Mouse (Mus musculus): Measurements from ENCODE around the gene Sulf2.

The Sulf2 gene

GRCm38 (mm10) chr2:166150584-166150983, 4.9 kb downstream of the Sulf2 start:
- no peak for DNase-seq (ENCODE audit: extremely low read depth, low read depth, low spot score)

GRCm38 (mm10) chr2:166149482-166149881, 6.0 kb downstream of the Sulf2 start:
- DNase-seq (ENCODE audit: extremely low read depth, low read depth, low spot score): no peak

DNA sequence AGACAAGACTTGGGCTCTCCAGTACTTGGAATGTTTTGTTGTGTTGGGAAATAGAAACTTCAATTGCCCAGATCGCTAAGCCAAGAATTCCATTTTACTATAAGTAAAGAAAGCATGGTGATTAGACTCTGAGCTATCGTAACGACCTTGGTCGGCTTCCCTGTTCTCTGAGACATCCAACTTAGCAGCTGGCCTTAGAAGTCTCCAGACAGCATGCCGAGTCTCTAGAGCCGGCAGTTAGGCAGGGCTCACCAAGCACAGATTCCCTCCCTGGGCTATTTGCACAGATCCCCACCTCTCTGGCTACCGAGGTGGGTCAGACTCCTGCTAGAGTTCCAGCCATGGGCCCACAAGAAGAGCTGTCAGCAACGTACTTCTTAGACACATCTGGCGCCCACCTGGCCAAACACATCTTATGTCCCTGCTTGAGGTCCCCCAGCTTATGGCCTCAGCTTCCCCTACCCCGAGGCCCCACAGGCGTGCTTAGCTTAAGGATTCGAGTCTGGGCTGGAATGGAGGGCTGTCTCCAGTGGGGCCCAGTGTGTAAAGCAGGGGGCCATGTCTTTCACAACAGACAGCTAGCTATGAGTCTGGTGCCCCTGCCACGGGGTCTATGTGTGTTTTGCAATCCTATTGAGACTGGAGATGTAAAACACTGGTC, 6.7 kb downstream of the Sulf2 start:
- no peak for DNase-seq (ENCODE audit: extremely low read depth, low read depth, low spot score)

- no peak for DNase-seq (ENCODE audit: extremely low read depth, low read depth, low spot score)
Observed at GRCm38 (mm10) chr2:166147930-166148651, 7.4 kb downstream of the Sulf2 start.

GRCm38 (mm10) chr2:166146446-166146845, 9.0 kb downstream of the Sulf2 start:
- no peak for DNase-seq (ENCODE audit: extremely low read depth, low read depth, low spot score)

GRCm38 (mm10) chr2:166145031-166145430, 10.4 kb downstream of the Sulf2 start:
- no peak for DNase-seq (ENCODE audit: extremely low read depth, low read depth, low spot score)

DNA sequence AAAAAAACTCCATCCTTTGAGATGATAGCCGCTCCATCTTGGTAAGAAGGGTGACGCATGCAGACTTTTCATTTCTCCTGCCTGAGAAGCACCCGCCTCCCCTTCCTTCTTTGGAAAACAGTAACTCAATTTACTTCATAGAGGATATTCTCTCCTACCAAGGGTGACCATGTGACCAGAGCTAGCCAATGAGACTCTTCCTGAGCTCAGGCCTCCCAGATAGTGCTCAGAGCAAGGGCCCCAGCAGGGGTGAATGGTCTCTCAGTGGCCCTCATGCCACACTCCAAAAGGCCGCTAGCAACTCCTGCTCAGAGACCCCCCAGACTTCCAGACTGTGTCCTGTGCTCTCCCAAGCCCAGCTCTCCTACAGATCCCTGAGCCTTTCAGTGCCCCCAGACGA, 11.6 kb downstream of the Sulf2 start:
- no peak for DNase-seq (ENCODE audit: extremely low read depth, low read depth, low spot score)

- no peak for DNase-seq (ENCODE audit: extremely low read depth, low read depth, low spot score)
Observed at GRCm38 (mm10) chr2:166142561-166143112, 12.8 kb downstream of the Sulf2 start.

GRCm38 (mm10) chr2:166141910-166142309, 13.6 kb downstream of the Sulf2 start:
- no peak for DNase-seq (ENCODE audit: extremely low read depth, low read depth, low spot score)

GRCm38 (mm10) chr2:166141039-166141438, 14.4 kb downstream of the Sulf2 start:
- DNase-seq (ENCODE audit: extremely low read depth, low read depth, low spot score): no peak

DNA sequence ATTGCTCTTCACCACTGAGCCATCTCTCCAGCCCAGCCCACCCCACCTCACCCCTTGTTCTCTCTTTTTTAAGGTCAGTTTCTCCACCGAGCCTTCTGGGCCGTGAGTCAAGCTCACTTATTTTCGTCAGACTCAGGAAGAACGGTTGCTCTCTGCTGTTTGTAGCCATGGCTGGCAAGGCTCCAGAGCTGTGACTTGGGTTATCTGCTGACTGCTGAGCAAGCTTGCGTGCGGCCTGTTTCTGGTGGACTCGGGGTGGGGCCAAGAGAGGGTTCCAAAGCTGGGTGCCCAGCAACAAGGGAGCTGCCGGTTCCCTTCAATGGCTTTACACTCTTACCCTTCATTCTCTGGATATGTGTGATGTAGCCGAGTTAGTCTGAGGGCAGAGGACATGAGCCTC, 15.0 kb downstream of the Sulf2 start:
- DNase-seq (ENCODE audit: extremely low read depth, low read depth, low spot score): no peak

DNA sequence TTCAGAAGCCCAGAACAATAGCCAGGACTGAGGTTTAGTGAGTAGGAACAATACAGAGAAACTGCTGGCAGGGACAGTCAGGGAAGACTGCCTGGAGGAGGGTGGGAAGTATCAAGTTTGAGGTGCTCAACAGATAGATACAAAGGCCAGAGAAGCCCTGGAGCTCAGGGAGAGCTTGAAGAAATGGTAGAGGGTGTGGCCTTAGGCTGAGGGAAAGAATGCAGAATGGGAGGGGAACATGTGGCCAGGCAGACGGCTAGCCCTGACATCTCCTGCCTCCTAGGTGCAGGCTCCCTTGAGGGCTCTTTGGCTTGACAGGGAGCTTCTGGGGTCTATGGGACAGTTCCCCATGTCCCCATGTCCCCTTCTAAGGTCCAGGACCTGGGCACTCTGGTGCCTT, 17.2 kb downstream of the Sulf2 start:
- DNase-seq (ENCODE audit: extremely low read depth, low read depth, low spot score): no peak

GRCm38 (mm10) chr2:166137467-166137866, 18.0 kb downstream of the Sulf2 start:
- no peak for DNase-seq (ENCODE audit: extremely low read depth, low read depth, low spot score)

DNA sequence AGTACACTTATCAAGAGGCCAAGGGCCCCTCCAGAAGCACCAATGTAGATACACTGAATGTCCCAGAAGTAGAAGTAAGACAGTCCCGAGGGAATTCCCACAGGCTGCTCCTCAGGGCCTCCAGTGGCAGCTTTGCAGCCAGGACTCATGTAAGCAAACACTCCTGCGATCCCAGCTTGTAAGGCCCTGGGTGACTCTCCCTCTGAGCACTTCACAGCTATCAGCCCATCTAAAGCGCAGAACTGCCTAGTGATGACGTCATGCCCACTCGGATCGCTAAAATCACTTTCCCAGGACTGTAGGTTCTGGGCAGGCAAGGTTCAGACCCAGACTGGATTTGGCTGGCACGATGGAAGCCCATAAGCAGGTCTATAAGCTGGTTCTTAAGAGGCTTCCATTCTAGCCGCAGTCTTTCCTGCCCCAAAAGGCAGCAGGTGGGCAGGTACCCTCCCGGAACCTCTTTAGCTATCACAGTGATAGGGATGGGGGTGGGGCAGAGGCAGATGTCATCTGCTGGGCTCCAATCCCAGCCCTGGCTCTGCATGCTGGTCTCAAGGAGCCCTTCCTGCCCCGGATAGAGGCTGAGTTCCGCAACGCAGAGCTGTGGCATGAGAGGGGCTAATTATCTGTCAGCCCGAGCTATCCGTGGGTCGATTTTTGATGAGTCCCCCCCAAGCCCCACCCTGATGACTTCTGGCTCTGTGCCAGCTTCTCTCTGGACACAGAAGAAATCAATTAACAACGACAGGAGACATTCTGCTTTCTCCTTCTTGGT, 19.6 kb downstream of the Sulf2 start:
- no peak for DNase-seq (ENCODE audit: extremely low read depth, low read depth, low spot score)

DNA sequence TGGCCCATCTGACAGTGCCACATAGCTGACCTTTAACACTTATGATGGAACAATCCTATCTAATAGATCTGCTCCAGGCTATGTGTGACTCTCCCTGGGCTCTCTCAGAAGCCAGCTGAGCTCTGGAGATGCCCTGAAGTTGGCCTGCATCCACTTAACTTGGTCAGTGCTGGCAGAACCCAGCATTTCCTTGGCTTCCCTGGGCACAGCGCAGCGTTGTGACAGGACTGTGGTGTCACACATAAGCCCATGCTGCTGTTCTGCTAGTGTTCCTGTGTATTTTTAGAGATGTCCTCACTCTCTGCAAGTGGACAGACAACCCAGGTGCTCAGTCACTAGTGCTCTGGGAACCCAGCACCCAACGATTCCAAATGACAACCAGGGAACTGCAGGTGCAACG, 26.7 kb downstream of the Sulf2 start:
- no peak for DNase-seq (ENCODE audit: extremely low read depth, low read depth, low spot score)

DNA sequence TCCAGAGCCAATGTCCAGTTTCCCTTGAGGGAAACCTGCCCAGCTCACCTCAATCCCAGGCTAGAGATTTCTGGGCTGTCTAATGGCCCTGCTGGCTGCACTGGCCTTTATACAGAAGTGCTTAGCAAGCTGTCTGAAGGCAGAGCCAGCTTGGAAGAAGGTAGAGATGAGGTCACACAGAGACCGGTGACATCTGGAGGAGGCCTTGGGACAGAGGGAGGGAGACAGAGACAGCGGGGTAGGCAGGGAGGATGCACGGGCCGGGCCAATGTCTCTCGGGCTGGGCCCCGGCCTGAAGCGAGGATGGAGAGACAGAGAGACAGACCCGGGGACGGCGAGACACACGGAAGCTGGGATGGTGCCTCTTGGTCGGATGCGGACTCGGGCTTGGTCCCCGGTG, 27.4 kb downstream of the Sulf2 start:
- no peak for DNase-seq (ENCODE audit: extremely low read depth, low read depth, low spot score)

DNA sequence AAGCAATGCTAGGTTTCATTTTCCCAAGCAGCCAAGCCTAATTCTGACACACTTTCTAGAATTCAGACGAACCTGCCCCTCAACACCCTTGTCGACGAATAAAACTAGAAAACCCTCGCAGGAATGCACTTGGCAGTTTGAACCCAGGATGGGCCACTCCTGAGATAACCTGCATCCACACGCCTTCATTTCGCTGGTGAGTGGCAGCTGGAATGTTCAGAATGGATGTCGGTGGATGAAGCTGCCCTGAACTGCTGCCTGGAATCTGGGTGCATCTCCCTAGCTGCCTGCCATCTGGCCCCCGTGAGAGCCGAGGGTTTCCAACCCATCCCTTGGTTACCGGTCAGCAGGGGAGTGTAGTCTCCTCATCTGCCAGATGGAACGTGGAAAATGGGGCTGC, 29.1 kb downstream of the Sulf2 start:
- DNase-seq (ENCODE audit: extremely low read depth, low read depth, low spot score): no peak

DNA sequence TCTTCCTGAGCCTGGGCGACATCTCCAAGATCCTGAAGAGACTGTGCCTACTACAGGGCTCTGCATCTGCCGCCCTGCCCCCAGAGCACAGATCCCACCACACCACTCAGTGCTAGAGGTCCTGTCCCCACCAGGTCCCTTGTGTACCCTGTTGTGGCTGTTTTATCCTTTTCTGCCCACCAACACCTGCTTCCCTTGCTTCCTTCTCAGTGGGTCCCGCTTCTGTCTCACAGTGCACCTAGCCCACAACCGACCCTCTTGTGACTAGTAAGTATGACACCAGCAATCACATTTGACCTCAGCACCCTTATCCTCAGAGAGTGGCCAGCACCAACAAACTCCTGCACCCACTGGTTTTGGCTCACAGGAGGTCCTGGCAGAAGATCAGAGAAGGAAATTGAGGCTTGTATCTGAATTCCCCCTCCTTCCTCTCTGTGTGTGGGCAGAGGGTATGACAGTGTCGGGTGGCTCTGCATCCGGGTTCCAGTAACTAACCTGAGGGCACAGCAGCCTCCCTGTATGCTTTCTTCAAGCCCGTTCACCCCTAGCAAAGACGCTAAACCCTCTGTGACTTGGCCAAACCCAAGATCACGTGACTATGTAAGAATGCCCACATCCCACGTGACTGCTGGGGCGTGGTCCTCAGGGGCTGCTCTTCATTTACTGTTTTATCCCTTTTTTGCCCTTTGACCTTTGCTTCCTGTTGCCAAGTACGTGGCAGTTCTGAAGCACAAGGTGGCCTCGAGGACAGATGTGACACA, 29.8 kb downstream of the Sulf2 start:
- DNase-seq (ENCODE audit: extremely low read depth, low read depth, low spot score): no peak

- DNase-seq (ENCODE audit: extremely low read depth, low read depth, low spot score): no peak
Observed at GRCm38 (mm10) chr2:166125033-166125432, 30.4 kb downstream of the Sulf2 start.

GRCm38 (mm10) chr2:166122781-166123180, 32.7 kb downstream of the Sulf2 start:
- DNase-seq (ENCODE audit: extremely low read depth, low read depth, low spot score): no peak
